Mouse (Mus musculus): ENCODE data around the gene Hipk4. TPM values are rescaled to one million over a fixed set of nuclear protein-coding genes. Genes with fewer than 3 reads are reported as not detected.

Gene Hipk4
- polyA plus RNA-seq, 1 experiment from 2014 or later: 0.79 TPM

- H3K4me1 ChIP-seq: no peaks in the 10 kb centered on the region
- DNase-seq (ENCODE audit: low spot score): no peak
- H3K4me3 ChIP-seq: no peak overlapping the region
- 89% methylated on average over 14 of the region's 14 CpGs for WGBS
- H3K27me3 ChIP-seq (ENCODE audit: low read depth, poor library complexity, severe bottlenecking): no peaks in the 10 kb centered on the region
- no peak overlapping the region for H3K27ac ChIP-seq
- H3K9me3 ChIP-seq (replicated peaks): no peaks in the 10 kb centered on the region
- H3K36me3 ChIP-seq: peaks cover 98% of the 10 kb centered on the region
Measured at GRCm38 (mm10) chr7:27580380-27581174, 57.5 kb downstream of the Hipk4 start.

Other genes with a start within 250 kb of the Hipk4 start
- 6.7 and 10.6 TPM in 2 replicates for gene Ltbp4, start 185.6 kb upstream of the Hipk4 start, polyA plus RNA-seq (2016; fragmentation: Nextera tagmentation; extraction: Ambion mirVana)
- gene Shkbp1, start 167.2 kb upstream of the Hipk4 start, polyA plus RNA-seq (2016; fragmentation: Nextera tagmentation; extraction: Ambion mirVana): 46.1 and 61.2 TPM in 2 replicates
- gene Gm20479, start 165.8 kb upstream of the Hipk4 start, polyA plus RNA-seq (2016; fragmentation: Nextera tagmentation; extraction: Ambion mirVana): not detected in 2 replicates
- gene Sptbn4, start 75.6 kb upstream of the Hipk4 start, polyA plus RNA-seq (2016; fragmentation: Nextera tagmentation; extraction: Ambion mirVana): 0.15 and 0.19 TPM in 2 replicates
- gene Blvrb, start 75.3 kb upstream of the Hipk4 start, polyA plus RNA-seq (2016; fragmentation: Nextera tagmentation; extraction: Ambion mirVana): 33.3 and 34.9 TPM in 2 replicates
- gene Sertad3, start 49.5 kb upstream of the Hipk4 start, polyA plus RNA-seq (2016; fragmentation: Nextera tagmentation; extraction: Ambion mirVana): 20.1 and 29.7 TPM in 2 replicates
- gene Sertad1, start 36.4 kb upstream of the Hipk4 start, polyA plus RNA-seq (2016; fragmentation: Nextera tagmentation; extraction: Ambion mirVana): 25.0 and 29.8 TPM in 2 replicates
- 3.5 and 4.3 TPM in 2 replicates for gene Prx, start 23.9 kb upstream of the Hipk4 start, polyA plus RNA-seq (2016; fragmentation: Nextera tagmentation; extraction: Ambion mirVana)
- 31.6 and 49.5 TPM in 2 replicates for gene Pld3, start 30.0 kb downstream of the Hipk4 start, polyA plus RNA-seq (2016; fragmentation: Nextera tagmentation; extraction: Ambion mirVana)
- 40.8 and 41.2 TPM in 2 replicates for gene 2310022A10Rik, start 30.0 kb downstream of the Hipk4 start, polyA plus RNA-seq (2016; fragmentation: Nextera tagmentation; extraction: Ambion mirVana)
- 91.3 and 95.0 TPM in 2 replicates for gene Akt2, start 68.3 kb downstream of the Hipk4 start, polyA plus RNA-seq (2016; fragmentation: Nextera tagmentation; extraction: Ambion mirVana)
- 0.23 TPM in 1 of 2 replicates, not detected in the other for gene Ttc9b, start 130.6 kb downstream of the Hipk4 start, polyA plus RNA-seq (2016; fragmentation: Nextera tagmentation; extraction: Ambion mirVana)
- 9.2 and 12.3 TPM in 2 replicates for gene Map3k10, start 151.3 kb downstream of the Hipk4 start, polyA plus RNA-seq (2016; fragmentation: Nextera tagmentation; extraction: Ambion mirVana)
- 2.5 and 3.3 TPM in 2 replicates for gene Zfp607b, start 166.1 kb downstream of the Hipk4 start, polyA plus RNA-seq (2016; fragmentation: Nextera tagmentation; extraction: Ambion mirVana)
- gene Zfp60, start 208.1 kb downstream of the Hipk4 start, polyA plus RNA-seq (2016; fragmentation: Nextera tagmentation; extraction: Ambion mirVana): 38.2 and 49.5 TPM in 2 replicates